Mouse (Mus musculus): ENCODE results near the gene Smim4. TPM values are rescaled to one million over a fixed set of nuclear protein-coding genes. Genes with fewer than 3 reads are reported as not detected.

The Smim4 gene
- polyA plus RNA-seq, 1 experiment from 2014 or later: 70.1 TPM

DNA sequence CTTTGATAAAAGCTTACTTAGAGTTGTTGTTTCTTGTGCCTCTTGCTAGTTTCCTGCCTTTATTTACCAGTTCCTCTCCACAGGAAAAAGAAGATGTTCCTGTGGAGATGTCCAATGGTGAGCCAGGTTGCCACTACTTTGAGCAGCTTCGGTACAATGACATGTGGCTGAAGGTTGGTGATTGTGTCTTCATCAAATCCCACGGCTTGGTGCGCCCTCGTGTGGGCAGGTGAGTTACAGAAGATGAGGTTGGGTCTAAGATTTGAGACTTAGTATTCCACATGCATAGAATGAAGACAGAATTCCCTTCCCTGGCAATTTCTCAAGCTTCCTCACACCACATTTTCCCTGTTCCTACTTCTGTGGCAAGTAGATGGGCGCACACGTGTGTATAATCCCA is 41.3 kb downstream of the Smim4 start:
- 80% methylated on average over 6 of the region's 6 CpGs for WGBS
- Histone ChIP-seq H3K4me3 (no peak overlapping the region), H3K4me1 (no peaks in the 10 kb centered on the region), H3K27ac (no peak overlapping the region), H3K36me3 (peaks cover 81% of the 10 kb centered on the region), H3K27me3 (no peaks in the 10 kb centered on the region), H3K9ac (no peak overlapping the region), H3K9me3 (no peaks in the 10 kb centered on the region), H3K4me2 (replicated peaks) (no peak overlapping the region)
- ATAC-seq (ENCODE audit: low FRiP score, low read depth): no peak

DNA sequence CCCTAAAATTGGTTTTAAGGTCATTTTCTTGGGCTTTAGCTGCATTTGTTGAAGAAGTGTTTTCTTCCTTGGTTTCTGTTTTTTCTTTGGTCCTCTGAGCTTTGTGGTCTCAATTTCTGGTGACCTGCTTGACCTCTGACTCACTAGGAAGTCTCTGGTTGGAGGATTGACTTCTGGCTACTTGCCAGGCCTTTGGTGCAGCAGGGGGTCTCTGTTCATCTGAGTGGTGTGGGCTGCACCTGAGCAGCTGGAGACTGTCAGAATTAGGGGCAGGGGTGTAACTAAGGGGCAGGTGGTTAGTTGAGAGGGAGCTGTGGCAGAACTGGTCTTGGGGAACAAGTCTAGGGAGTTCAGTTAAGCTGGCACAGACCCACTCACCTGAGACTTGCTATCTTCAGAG is 47.6 kb downstream of the Smim4 start:
- Histone ChIP-seq H3K4me3 (no peak overlapping the region), H3K27me3 (no peaks in the 10 kb centered on the region), H3K9ac (no peak overlapping the region), H3K27ac (no peak overlapping the region), H3K36me3 (peaks cover 68% of the 10 kb centered on the region), H3K9me3 (peaks cover 6% of the 10 kb centered on the region), H3K4me2 (replicated peaks) (no peak overlapping the region), H3K4me1 (no peaks in the 10 kb centered on the region)
- no peak for ATAC-seq (ENCODE audit: low FRiP score, low read depth)

DNA sequence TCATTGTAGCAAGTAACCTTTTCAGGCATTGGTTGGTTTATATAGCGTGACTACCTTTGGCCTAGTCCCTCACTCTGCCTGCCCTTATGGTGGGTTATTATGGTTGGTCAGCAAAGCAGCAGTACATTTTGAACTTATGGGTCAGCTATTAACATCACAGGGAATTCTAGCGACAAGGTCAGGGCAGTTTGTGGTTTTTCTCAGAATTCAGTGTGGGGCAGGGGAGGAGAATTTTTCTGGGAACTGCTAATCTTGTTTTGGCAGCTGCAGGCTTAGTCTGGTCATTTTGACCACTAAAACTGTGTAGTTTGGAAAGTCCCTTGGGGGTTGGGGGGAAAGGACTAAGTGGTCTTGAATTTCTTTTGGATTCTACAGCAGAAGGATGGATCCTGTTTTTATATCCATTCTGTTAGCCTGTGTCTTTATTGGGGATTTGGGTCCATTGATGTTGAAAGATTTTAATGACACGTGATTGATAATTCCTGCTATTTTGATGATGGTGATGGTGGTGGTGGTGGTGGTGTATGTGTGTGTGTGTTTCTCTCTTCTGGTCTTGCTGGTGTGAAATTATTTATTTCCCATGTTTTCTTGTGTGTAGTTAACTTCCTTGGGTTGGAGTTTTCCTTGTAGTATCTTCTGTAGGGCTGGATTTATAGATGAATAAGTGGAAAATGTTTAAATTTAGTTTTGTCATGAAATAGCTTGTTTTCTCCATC is 49.3 kb downstream of the Smim4 start:
- H3K4me1 ChIP-seq: no peaks in the 10 kb centered on the region
- ATAC-seq (ENCODE audit: low FRiP score, low read depth): no peak
- no peak overlapping the region for H3K27ac ChIP-seq
- WGBS: 84% methylated on average over 3 of the region's 3 CpGs
- H3K4me2 ChIP-seq (replicated peaks): no peak overlapping the region
- peaks cover 6% of the 10 kb centered on the region for H3K9me3 ChIP-seq
- H3K27me3 ChIP-seq: no peaks in the 10 kb centered on the region
- H3K4me3 ChIP-seq: no peak overlapping the region
- H3K36me3 ChIP-seq: peaks cover 73% of the 10 kb centered on the region
- no peak overlapping the region for H3K9ac ChIP-seq

DNA sequence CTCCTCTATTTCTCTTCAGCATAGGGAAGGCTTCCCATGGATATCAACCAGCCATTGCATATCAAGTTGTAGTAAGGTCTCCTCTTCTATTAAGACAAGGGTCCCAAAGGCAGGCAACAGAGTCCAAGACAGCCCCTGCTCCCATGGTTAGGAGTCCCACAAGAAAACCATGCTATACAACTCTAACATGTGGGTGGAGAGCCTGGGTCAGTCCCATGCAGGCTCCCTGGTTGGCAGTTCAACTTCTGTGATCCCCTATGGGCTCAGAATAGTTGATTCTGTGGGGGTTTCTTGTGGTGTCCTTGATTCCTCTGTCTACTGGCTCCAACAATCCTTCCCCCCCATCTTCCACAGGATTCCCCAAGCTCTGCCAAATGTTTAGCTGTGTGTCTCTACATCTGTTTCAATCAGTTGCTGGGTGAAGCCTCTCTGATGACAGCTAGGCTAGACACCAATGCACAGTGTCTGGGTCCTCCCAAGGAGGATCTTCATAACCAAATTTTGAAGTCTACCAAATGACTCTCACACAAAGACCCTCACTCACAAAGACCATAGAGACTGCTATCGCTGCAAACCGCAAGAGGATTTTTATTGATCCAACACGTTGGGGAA is 50.1 kb downstream of the Smim4 start:
- Histone ChIP-seq H3K36me3 (peaks cover 81% of the 10 kb centered on the region), H3K27me3 (no peaks in the 10 kb centered on the region)
- 91% methylated on average over 3 of the region's 3 CpGs for WGBS

DNA sequence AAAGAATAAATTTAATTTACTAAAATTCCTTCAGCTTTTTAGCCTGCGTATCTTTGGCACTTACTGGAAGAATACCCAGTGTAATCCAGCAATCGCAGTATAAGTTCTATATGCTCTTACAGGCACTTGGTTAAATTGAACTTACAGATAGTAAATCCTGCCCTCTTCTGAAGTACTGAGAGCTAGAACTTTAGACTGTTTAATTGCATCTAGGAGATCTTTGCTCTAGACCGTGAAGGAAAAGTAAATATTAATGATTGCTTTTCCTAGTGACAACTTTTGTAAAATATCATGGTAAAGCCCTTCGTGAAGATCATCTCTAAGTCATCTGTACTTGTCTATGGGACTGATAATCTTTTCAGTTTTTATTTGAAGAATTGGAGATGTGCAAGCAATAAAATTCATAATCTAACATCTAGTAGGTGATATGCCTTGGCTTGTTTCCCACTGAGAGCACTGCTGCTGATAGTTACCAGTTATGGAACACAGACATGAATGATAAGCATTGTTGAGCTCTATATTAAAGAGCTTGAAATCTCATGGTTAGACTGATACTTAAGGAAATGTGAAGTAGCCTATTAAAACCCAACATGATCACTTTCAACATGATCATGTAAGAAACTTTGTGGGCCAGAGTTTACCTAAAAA is 59.5 kb downstream of the Smim4 start:
- Histone ChIP-seq H3K27ac (no peak overlapping the region), H3K4me2 (replicated peaks) (no peak overlapping the region), H3K36me3 (peaks cover 76% of the 10 kb centered on the region), H3K9me3 (no peaks in the 10 kb centered on the region), H3K9ac (no peak overlapping the region), H3K4me1 (no peaks in the 10 kb centered on the region), H3K4me3 (no peak overlapping the region), H3K27me3 (no peaks in the 10 kb centered on the region)
- ATAC-seq (ENCODE audit: low FRiP score, low read depth): no peak
- 97% methylated on average over 4 of the region's 4 CpGs for WGBS

More for the DNA sequence above, 50.1 kb downstream of the Smim4 start:
- Histone ChIP-seq H3K4me1 (no peaks in the 10 kb centered on the region), H3K27ac (no peak overlapping the region), H3K9me3 (peaks cover 6% of the 10 kb centered on the region), H3K9ac (no peak overlapping the region), H3K4me3 (no peak overlapping the region), H3K4me2 (replicated peaks) (no peak overlapping the region)
- no peak for ATAC-seq (ENCODE audit: low FRiP score, low read depth)

DNA sequence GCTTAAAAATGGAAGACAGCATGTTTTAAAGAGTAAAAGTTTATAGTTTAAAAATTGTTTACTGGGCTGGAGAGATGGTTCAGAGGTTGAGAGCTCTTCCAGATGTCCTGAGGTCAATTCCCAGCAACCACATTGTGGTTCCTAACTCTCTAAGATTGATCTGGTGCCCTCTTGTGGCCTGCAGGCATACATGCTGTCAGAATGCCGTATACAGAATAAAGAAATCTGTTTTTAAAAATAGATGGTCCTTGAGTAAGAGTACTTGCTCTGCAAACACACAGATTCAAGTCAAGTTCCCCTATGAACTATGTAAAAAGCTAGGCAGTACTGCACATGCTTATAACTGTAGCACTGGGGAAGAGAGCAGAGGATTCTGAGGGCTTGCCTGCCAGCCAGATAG is 66.5 kb downstream of the Smim4 start:
- no peak overlapping the region for H3K9ac ChIP-seq
- no peak overlapping the region for H3K4me2 ChIP-seq (replicated peaks)
- no peak overlapping the region for H3K4me3 ChIP-seq
- no peak for ATAC-seq (ENCODE audit: low FRiP score, low read depth)
- H3K27ac ChIP-seq: no peak overlapping the region
- WGBS: 80% methylated on average over 1 of the region's 1 CpGs
- no peaks in the 10 kb centered on the region for H3K27me3 ChIP-seq
- peaks cover 75% of the 10 kb centered on the region for H3K36me3 ChIP-seq
- H3K9me3 ChIP-seq: no peaks in the 10 kb centered on the region
- H3K4me1 ChIP-seq: no peaks in the 10 kb centered on the region

DNA sequence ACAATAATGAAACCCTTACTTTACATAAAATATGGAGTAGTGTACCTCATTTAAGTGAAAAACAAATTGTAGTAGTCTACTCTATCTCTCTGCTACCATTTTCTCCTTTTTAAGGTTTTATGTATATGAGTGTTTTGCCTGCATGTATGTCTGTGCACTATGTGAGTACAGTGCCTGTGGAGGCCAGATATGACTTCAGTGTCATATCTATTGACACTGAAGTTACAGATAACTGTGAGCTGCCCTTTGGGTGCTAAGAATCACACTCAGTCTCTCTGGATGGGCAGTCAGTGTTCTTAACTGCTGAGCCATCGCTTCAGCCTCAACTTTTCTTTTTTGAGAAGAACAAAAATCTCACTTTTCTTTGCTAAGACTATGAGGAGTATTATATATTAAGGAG is 82.9 kb downstream of the Smim4 start:
- no peaks in the 10 kb centered on the region for H3K27me3 ChIP-seq
- no peaks in the 10 kb centered on the region for H3K9me3 ChIP-seq
- H3K4me2 ChIP-seq (replicated peaks): no peak overlapping the region
- H3K36me3 ChIP-seq: peaks cover 70% of the 10 kb centered on the region
- H3K4me3 ChIP-seq: no peak overlapping the region
- ATAC-seq (ENCODE audit: low FRiP score, low read depth): no peak
- no peaks in the 10 kb centered on the region for H3K4me1 ChIP-seq
- H3K27ac ChIP-seq: no peak overlapping the region
- no peak overlapping the region for H3K9ac ChIP-seq
- 96% methylated on average over 1 of the region's 1 CpGs for WGBS

DNA sequence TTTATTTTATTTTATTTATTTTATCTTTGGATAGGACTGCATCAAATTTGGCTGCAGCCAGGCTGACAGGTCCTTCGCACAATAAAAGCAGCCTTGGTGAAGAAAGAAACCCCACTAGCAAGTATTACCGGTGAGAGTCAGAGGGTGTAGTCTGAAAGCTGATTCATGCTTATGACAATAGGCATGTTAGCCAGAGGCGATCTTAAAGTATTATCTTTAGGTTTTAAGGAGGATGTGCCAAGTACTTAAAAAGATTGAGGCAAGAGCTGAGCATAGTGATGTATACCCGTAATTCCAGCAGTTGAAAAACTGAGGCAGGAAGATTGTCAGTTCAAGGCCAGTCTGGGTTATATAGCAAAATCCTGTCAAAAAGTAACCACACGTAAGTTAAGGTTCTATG is 83.5 kb downstream of the Smim4 start:
- ATAC-seq (ENCODE audit: low FRiP score, low read depth): no peak
- 95% methylated on average over 5 of the region's 5 CpGs for whole genome bisulfite sequencing
- no peak overlapping the region for H3K4me2 ChIP-seq (replicated peaks)
- H3K9me3 ChIP-seq: no peaks in the 10 kb centered on the region
- no peak overlapping the region for H3K27ac ChIP-seq
- H3K4me1 ChIP-seq: no peaks in the 10 kb centered on the region
- H3K9ac ChIP-seq: no peak overlapping the region
- H3K4me3 ChIP-seq: no peak overlapping the region
- H3K27me3 ChIP-seq: no peaks in the 10 kb centered on the region
- H3K36me3 ChIP-seq: peaks cover 65% of the 10 kb centered on the region

Other genes with a start within 250 kb of the Smim4 start
- gene Mustn1, start 249.8 kb downstream of the Smim4 start, polyA plus RNA-seq (2015; fragmentation: Nextera tagmentation; extraction: Ambion mirVana): 13.1 and 13.9 TPM in 2 replicates
- gene Itih4, start 242.5 kb downstream of the Smim4 start, polyA plus RNA-seq (2015; fragmentation: Nextera tagmentation; extraction: Ambion mirVana): 0.06 TPM in 2 replicates
- gene Itih3, start 205.2 kb downstream of the Smim4 start, polyA plus RNA-seq (2015; fragmentation: Nextera tagmentation; extraction: Ambion mirVana): 0.06 and 0.47 TPM in 2 replicates
- gene Itih1, start 185.7 kb downstream of the Smim4 start, polyA plus RNA-seq (2015; fragmentation: Nextera tagmentation; extraction: Ambion mirVana): 0.06 TPM in 1 of 2 replicates, not detected in the other
- 15.0 and 15.7 TPM in 2 replicates for gene Nek4, start 177.6 kb downstream of the Smim4 start, polyA plus RNA-seq (2015; fragmentation: Nextera tagmentation; extraction: Ambion mirVana)
- gene Glt8d1, start 127.6 kb downstream of the Smim4 start, polyA plus RNA-seq (2015; fragmentation: Nextera tagmentation; extraction: Ambion mirVana): 64.8 and 67.2 TPM in 2 replicates
- gene Spcs1, start 127.3 kb downstream of the Smim4 start, polyA plus RNA-seq (2015; fragmentation: Nextera tagmentation; extraction: Ambion mirVana): 398 and 413 TPM in 2 replicates
- 148 and 156 TPM in 2 replicates for gene Pbrm1, start 109.8 kb downstream of the Smim4 start, polyA plus RNA-seq (2015; fragmentation: Nextera tagmentation; extraction: Ambion mirVana)
- 115 and 120 TPM in 2 replicates for gene Gnl3, start 109.8 kb downstream of the Smim4 start, polyA plus RNA-seq (2015; fragmentation: Nextera tagmentation; extraction: Ambion mirVana)
- gene Nt5dc2, start 2.1 kb upstream of the Smim4 start, polyA plus RNA-seq (2015; fragmentation: Nextera tagmentation; extraction: Ambion mirVana): 341 and 354 TPM in 2 replicates
- gene Stab1, start 39.7 kb upstream of the Smim4 start, polyA plus RNA-seq (2015; fragmentation: Nextera tagmentation; extraction: Ambion mirVana): 26.2 and 29.4 TPM in 2 replicates
- 373 and 377 TPM in 2 replicates for gene Tnnc1, start 79.4 kb upstream of the Smim4 start, polyA plus RNA-seq (2015; fragmentation: Nextera tagmentation; extraction: Ambion mirVana)
- gene Nisch, start 88.0 kb upstream of the Smim4 start, polyA plus RNA-seq (2015; fragmentation: Nextera tagmentation; extraction: Ambion mirVana): 457 and 480 TPM in 2 replicates
- 1.1 and 1.3 TPM in 2 replicates for gene Sema3g, start 88.9 kb upstream of the Smim4 start, polyA plus RNA-seq (2015; fragmentation: Nextera tagmentation; extraction: Ambion mirVana)
- 12.9 and 13.5 TPM in 2 replicates for gene Phf7, start 122.4 kb upstream of the Smim4 start, polyA plus RNA-seq (2015; fragmentation: Nextera tagmentation; extraction: Ambion mirVana)
- gene Bap1, start 122.5 kb upstream of the Smim4 start, polyA plus RNA-seq (2015; fragmentation: Nextera tagmentation; extraction: Ambion mirVana): 103 and 104 TPM in 2 replicates
- gene Dnah1, start 194.9 kb upstream of the Smim4 start, polyA plus RNA-seq (2015; fragmentation: Nextera tagmentation; extraction: Ambion mirVana): 6.6 and 8.1 TPM in 2 replicates
- 40.0 and 41.4 TPM in 2 replicates for gene Capn7, start 207.7 kb upstream of the Smim4 start, polyA plus RNA-seq (2015; fragmentation: Nextera tagmentation; extraction: Ambion mirVana)